Mouse (Mus musculus) liver, adult 2 months (tissue): Measurements from ENCODE around the gene Flcn.

Source experiments
- CTCF ChIP-seq: fragments of 200-500 bp; IDR thresholded peaks from 2 replicates; pipeline ENCODE4 v1.5.1; 2011; ENCODE audit warnings: low read depth, low read length, control low read depth
- POLR2A ChIP-seq: fragments of 200-500 bp; IDR thresholded peaks from 2 replicates; pipeline ENCODE4 v1.6.1; 2011; ENCODE audit warnings: low read length, control low read depth; ENCODE audit not compliant: insufficient read depth; ENCODE audit errors: extremely low read depth

GRCm38 (mm10) chr11:59803516-59803915 is 6.3 kb downstream of the Flcn start:
- TF ChIP-seq CTCF: no peak
- TF ChIP-seq POLR2A: no peak
